Mouse (Mus musculus) mature B cell (primary cell): Measurements from ENCODE around the gene Rab1a.

Experiments used
- in situ Hi-C: fragments of 300-500 bp; cut with MboI; formaldehyde crosslinking; loops from 2 replicates; pipeline ENCODE4 v1.14.3; 2019

Rab1a gene

DNA sequence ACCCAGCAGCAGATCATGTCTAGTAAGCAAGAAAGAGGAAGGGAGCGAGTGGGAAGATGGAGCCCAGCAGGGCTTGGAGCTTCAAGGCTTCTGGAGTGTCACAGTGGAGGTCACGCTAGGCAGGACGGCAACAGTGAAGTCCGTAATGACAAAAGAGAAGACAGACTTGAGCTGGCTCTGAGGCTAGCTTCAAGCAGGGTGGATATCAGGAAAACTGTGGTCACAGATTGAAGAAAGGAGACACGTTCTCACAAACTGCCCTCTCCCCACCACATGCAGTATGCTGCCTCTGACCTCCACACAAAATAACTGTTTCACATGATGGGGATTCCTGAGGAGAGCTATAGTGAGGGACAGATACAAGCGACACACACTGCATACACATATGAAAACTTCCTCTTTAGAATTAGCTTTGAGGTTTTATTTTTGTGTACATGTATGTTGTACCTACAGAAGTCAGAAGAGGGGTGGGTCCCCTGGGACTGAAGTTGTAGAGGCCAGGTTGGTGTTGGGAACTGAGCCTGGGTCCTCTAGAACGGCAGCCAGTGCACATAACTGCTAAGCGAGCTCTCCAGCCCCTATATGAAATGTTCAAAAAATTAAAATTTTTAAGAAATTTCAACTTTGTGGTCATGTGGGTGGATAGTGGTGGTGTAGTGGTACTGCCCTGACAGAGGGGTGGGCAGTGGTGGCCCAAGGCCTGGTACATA, 46.1 kb downstream of the Rab1a start:
- in situ Hi-C loops = no loop called here

- in situ Hi-C loops = no loop called here
Observed at GRCm38 (mm10) chr11:20248277-20248676, 47.0 kb downstream of the Rab1a start.

DNA sequence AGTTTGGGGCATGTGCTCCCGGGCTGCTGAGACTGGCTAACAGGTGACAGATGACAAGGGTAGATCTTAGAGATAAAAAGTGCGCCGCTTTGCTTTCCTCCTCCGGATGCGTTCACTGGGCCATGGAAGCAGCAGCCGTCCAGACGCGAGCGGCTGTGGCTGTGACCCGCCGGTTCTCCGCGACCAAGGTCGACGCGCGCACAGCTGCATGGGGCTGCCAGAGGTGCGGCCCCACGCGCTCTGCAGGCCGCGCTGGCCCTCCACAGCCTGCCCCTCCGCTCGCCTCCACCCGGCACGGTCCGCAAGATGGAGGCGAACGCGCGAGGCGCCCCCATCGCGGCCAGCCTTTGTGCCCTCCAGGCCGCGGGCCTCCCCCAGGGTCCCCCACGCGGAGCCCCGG, 47.6 kb downstream of the Rab1a start:
- in situ Hi-C loops = no loop called here

DNA sequence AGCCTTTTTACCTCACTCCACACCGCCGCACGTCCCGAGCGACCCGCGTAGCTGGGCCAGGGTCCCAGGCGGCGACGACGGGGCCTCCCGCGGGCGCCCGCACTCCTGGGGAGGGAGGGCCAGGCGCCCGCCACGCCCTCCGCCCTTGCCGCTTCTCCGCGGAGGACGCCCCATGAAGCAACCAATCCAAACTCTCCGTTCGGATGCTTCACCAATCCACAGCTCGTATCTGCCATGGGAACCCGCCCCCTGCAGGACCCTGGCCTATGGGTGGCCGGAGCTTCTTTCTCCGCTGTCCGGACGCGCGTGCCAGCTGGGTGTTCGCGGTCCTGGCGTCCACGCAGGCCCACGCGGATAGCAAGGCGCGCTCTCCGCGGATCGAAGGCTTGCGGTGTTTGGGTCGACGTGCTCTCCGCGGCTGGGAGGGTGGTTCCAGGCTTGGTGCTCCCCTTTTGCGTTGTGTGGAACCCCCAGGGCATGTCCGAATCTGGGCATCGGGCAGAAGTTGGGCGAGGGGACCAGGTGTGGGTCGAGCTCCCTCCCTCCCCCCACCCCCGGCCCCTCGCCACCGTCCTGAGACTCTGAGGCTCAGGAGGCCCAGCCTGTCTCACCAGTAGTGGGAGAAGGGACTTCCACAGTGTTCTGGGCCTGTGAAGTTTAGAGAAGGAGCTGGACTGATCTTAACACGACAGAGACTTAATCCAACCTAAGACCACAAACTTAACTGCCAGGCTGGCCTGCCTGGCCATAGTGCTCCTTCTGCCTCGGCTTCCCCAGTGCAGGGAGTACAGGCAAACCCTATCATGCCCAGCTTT, 48.3 kb downstream of the Rab1a start, which contains the start of gene Cep68:
TSS of gene Cep68 (minus strand) at position 134 of the 815 bp plus-strand sequence.
- in situ Hi-C loops = no loop called here

DNA sequence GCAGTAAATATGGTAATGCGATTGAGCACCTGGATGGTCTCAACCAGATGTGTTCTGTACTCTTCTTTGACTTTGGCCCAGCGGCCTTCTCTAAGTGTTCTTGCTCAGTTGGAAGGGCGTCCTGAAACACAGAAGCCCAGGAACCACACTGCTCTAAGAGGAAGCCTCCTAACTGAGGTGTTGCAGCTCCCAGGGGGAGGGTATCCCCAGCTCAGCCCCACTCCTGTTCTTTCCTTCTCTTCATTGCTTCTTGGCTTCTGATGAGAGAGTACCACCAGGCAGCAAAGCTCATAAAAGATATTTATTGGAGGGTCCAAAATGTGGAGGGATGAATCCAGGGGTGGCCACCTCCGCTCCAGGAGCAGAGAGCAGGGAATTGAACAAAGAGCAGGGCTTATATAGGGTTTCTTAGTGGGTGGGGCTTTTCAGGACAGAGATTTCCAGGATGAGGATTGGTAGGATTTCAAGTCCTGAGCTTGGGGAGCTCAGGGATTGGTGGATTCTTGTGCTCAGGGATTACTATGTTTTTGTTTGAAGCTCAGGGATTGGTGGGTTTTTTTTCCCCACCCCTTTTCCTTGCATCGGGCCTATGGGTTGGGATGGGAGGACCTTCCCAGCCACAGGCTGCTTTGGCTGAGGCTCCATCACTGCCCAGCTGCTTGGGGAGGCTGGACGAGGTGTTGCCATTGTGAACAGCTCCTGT, 49.4 kb downstream of the Rab1a start:
- in situ Hi-C loops = no loop called here

DNA sequence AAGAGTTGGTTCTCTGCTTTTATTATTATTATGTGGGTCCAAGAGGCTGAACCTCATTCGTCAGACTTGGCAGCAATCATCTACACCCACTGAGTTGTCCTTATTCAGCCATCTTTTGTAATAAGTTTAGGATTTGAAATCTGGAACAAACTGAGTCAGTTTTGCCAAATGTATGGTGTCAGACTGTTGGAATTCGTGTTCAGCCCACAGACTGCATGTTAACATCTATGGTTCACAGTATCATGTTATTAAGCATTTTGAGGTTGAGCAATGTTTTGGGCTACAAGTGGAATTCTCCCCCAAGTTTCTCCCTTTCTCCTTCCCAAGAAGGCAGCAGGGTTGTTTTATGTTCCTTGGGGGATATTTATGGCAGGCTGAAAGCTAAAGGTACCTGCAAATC, 51.9 kb downstream of the Rab1a start:
- in situ Hi-C loops = no loop called here

GRCm38 (mm10) chr11:20254791-20255190, 53.6 kb downstream of the Rab1a start:
- in situ Hi-C loops = no loop called here

DNA sequence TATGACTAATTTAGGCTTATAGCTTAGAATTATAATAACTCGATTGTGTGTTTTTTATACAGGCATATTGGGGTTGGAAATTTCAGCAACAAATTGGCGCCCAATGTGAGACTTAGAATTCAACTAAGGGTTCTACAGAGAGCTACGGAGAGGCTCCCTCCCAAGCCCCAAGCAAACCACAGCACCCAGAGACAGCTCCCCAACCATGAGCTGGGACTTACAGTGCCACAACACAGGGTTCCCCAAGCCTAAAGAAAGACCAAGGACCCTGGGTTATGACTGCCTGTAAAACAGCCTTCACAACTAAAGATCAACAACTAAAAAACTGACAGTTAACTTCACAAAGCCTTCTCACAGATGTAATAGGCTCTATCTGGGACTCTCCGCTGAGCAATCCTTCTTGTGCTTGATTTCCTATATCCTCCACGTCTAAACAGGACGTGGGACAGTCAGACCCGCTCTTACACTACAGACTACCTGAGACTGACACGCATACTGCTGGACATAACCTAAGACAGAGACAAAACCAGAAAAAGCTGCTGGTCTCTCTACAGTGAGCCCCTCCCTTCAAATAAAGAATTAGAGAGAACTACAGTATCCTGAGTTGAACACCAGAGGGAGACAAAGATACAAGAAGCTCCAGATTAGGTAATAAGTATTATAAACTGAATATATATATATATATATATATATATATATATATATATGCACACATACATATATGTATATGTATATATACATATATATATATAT, 61.6 kb downstream of the Rab1a start:
- in situ Hi-C loops = no loop called here

DNA sequence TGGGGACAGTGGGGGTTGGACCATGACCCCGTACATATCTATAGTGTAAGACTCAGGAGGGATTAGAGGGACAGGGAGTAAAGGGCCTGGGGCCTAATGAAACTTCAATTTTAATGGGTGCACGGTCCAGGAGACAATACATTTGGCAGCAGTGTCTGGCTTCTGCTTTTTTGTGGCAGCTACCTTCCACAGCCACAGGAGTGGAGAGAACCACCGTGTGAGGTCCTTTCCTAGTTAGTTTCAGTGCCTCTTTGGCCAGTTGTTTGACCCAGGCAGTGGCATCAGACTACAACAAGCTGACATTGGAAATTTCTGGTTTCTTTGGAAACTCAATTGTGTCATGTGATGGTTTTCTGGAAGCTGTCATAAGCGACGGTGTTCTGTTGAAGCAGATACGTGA, 68.7 kb downstream of the Rab1a start:
- in situ Hi-C loops = no loop called here

GRCm38 (mm10) chr11:20275974-20276373, 74.7 kb downstream of the Rab1a start:
- in situ Hi-C loops = no loop called here
